Mouse (Mus musculus) telencephalon, adult 2 months (tissue): ENCODE results near the gene Vax1.

ENCODE experiments used
- DNase-seq: peaks from one replicate; pipeline ENCODE4 v3.0.0-alpha.2; 2011; ENCODE audit warnings: low read depth, low spot score

The Vax1 gene

GRCm38 (mm10) chr19:59169143-59169935 lies 517 bp downstream of the Vax1 start:
- no peak for DNase-seq

- no peak for DNase-seq
Measured at GRCm38 (mm10) chr19:59168386-59168905, 1.4 kb downstream of the Vax1 start.

DNA sequence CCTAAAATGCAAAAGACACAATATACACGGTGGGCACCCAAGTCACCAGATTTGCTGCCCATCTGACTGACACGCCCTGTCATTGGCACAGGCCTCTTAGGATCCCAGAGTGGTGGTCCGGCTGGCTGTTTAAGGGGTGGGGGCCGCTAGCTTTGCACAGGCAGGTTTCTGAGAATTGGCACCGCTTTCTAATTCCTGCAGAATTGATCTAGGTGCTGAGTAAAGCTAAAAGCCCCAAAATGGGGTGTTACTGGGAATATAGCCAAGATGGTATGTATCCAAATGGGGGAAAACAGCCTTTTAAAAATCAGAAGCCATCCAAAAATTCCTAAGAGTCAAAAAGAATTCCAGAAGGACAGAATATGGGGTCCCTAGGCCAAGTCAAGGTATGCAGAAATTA lies 2.0 kb downstream of the Vax1 start:
- no peak for DNase-seq

GRCm38 (mm10) chr19:59166879-59167278 lies 3.0 kb downstream of the Vax1 start:
- no peak for DNase-seq

- DNase-seq, result no peak
Measured at GRCm38 (mm10) chr19:59166311-59166761, 3.5 kb downstream of the Vax1 start.

GRCm38 (mm10) chr19:59165577-59165976 lies 4.3 kb downstream of the Vax1 start:
- DNase-seq, result no peak

GRCm38 (mm10) chr19:59164896-59165560 lies 4.8 kb downstream of the Vax1 start:
- no peak for DNase-seq

GRCm38 (mm10) chr19:59164111-59164510 lies 5.7 kb downstream of the Vax1 start:
- no peak for DNase-seq

GRCm38 (mm10) chr19:59156702-59157101 lies 13.2 kb downstream of the Vax1 start:
- DNase-seq, result no peak

GRCm38 (mm10) chr19:59154171-59154570 lies 15.7 kb downstream of the Vax1 start:
- DNase-seq, result no peak

DNA sequence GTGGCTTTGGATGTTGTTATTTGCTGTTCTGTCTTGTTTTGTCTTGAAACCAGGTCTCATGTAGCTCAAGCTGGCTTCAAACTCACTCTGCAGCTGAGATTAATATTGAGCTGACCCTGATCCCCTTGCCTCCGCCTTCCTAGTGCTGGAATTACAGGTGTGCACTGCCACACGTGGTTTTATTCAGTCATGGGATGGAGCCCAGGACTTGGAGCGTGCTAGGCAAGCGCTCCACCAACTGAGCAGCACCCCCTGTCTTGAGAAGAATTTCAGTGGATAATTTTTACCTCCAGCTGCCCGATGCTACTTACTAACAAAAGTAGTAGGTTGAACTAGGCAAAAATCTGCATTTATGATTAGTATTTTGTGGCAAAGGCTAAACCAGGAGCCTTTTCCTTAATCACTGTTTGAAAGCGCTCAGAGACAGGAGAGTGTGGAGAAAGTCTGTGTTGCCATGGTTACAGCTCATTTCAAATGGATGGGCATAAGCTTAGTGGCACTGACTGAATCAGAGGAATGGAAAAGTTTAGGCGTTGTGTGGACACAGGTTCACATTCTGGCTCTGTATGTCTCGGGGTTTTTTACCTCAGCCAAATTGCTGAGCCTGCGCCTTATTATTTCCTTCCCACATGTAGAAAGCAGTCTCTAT lies 24.2 kb downstream of the Vax1 start:
- peak; percentile 58 for DNase-seq

DNA sequence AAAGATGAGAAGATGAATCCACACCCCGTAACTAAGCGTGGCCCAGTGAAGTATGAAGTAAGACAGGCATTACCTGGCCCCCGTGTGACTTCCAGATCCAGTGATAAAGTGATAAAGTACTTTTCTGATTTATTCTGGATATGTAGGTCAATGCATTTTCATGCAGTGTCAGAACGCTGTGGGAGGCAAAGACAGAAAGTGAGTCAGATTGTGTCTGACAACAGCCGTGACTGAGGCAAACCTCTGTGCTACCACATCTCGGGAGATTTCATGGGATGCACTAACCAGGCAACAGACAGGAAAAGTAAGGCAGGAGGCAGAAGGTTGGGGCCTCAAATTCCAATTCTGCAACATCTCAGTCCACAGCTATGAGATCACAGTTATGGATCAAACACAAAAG lies 24.8 kb downstream of the Vax1 start:
- no peak for DNase-seq

DNA sequence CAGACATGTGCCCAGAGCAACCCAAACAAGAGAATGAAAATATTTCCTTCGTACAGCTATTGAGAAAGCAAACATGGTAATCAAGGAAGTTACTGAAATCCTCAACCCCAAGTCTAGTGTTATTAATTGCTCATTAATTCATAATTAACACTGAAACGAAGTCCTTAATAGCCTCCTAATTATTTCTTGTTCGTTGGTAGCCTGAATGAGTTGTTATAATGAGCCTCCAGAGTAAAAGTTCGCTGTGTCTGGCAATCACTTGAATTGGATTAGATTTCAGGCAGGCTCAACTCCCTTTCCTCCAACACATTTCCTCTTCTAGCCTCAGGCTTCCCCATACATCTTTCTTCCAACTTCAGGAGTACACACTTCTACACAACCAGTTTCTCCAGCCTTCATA lies 27.6 kb downstream of the Vax1 start:
- no peak for DNase-seq

DNA sequence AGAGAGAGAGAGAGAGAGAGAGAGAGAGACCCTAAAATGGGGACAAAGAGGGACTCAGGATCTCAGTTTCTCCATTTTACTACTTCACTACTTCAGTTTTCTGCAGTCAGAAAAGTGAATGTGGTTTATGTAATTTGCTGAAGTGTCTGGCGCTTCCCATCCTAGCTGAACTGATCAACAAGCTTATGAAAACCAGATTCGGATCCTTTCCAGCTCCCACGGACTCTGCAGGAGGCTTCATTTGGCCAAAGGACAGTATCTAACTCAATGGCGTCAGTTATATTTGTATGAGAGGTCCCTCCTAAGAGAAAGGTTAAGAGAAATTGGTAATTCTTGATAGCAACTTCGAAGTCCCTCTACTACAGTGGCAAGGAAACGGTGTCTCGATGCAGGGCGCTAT lies 34.5 kb downstream of the Vax1 start:
- no peak for DNase-seq

GRCm38 (mm10) chr19:59134916-59135315 lies 34.9 kb downstream of the Vax1 start:
- no peak for DNase-seq

DNA sequence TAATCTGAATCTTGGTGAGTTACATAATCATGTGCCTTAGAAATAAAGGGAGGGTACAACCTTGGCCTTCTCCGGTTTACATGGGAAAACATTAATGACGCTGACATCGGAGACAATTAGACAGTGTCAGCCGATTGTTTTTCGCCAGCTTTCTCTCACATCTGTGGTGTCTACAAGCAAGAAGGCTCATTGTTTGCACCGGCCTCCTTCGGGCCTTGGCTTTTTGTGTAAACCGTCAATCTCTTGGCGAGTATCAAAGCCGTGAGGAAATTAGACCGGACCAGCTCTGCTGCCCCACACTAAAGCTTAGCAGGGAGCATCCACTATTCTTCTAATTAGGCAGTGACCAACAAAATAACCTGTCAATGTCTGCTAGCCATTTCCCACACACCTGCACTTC lies 36.7 kb downstream of the Vax1 start:
- DNase-seq, result no peak

DNA sequence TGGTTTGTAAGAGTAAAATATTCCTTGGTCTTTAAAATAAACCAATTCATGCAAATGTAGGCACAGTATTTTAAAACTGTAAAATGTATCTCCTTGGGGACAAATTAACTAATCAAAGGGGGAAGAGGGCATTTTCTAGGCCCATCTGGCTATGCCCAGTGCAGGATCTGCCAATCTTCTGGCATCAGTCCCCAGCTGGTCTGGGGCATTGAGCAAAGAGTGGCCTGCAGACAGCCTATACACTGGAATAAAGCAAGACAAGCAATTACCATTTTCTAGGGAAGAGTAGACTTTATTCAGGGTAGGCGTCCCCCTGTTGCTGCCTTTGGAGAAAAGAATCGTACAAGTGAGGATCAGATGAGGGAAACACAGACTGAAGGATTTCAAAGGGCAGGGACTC lies 40.2 kb downstream of the Vax1 start:
- DNase-seq, result no peak

- no peak for DNase-seq
Measured at GRCm38 (mm10) chr19:59128531-59129204, 41.2 kb downstream of the Vax1 start.

DNA sequence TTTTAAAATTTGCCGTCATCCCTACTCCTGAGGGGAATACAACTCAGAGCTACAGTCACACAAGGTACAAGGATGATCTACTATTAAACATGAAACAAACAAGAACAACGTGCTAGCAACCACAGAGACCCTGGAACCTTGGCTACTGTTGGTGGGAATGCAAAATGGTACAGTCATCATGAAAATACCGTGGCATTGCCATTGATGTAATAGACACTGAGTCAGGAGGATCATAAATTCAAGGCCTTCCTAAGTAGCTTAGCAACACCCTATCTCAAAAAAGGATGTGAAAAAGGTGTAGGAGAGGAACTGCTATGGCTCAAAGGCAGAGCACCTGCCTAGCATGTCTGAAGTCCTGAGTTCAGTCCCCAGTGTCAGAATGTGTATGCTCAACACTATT lies 42.4 kb downstream of the Vax1 start:
- DNase-seq, result no peak
